In genomic region chr12:86162890-86163816, GRCm38 (mm10) we compare ENCODE assay signal across 11 mouse cellular contexts.
DNase-seq lines count a peak whose midpoint lies in the region; ATAC-seq and TF ChIP-seq lines count a peak whose summit lies in the region.
"Had no signal": no experiment of that assay in that cellular context is flagged by ENCODE, and none has a peak within 500 bp of the region (broad histone marks: within the 10 kb centered on the region; RNA-seq: fewer than 3 reads in every experiment).

No protein-coding gene starts in this region.

- POLR2A ChIA-PET in Patski (lab: Charles Lee): interaction anchor here (1.6 kb wide), 1 partner anchor 79 kb away, joined by 4 read pairs; the partner anchor contains the start of gene Gpatch2l

- no peak overlapping the region for H3K4me2 ChIP-seq in intestine, embryonic 14.5 days (ENCODE audit: low read length)
- no peak overlapping the region for H3K4me2 ChIP-seq in intestine, postnatal 0 days (replicated peaks; ENCODE audit: low read depth)
- no peak overlapping the region for H3K4me2 ChIP-seq in embryonic facial prominence, embryonic 12.5 days (replicated peaks)
- H3K4me2 ChIP-seq in limb, embryonic 11.5 days (ENCODE audit: low read depth, severe bottlenecking): no peak overlapping the region

- TF ChIP-seq CTCF in intestine, postnatal 0 days (IDR thresholded peaks at IDR 0.05; ENCODE audit: low read depth): no peak
- TF ChIP-seq CTCF in Patski (IDR thresholded peaks at IDR 0.05): no peak

- CTCF ChIA-PET in Patski (lab: Charles Lee): no interaction called here

- no peak overlapping the region for H3K4me3 ChIP-seq in intestine, embryonic 14.5 days (ENCODE audit: low read depth, low read length)
- H3K4me3 ChIP-seq in intestine, postnatal 0 days (ENCODE audit: low read depth, low read length): no peak overlapping the region
- H3K4me3 ChIP-seq in embryonic facial prominence, embryonic 12.5 days: no peak overlapping the region
- no peak overlapping the region for H3K4me3 ChIP-seq in limb, embryonic 11.5 days (ENCODE audit: low read depth, low read length)

- H3K9ac ChIP-seq in intestine, embryonic 14.5 days (ENCODE audit: low read length): no peak overlapping the region
- no peak overlapping the region for H3K9ac ChIP-seq in intestine, postnatal 0 days (ENCODE audit: low read depth, low read length)
- no peak overlapping the region for H3K9ac ChIP-seq in embryonic facial prominence, embryonic 12.5 days
- H3K9ac ChIP-seq in limb, embryonic 11.5 days (ENCODE audit: low read length): no peak overlapping the region

- no peaks in the 10 kb centered on the region for H3K9me3 ChIP-seq in intestine, embryonic 14.5 days (ENCODE audit: control insufficient read depth, low read length)
- no peaks in the 10 kb centered on the region for H3K9me3 ChIP-seq in intestine, postnatal 0 days (ENCODE audit: control insufficient read depth)
- no peaks in the 10 kb centered on the region for H3K9me3 ChIP-seq in embryonic facial prominence, embryonic 12.5 days
- H3K9me3 ChIP-seq in limb, embryonic 11.5 days (ENCODE audit: control insufficient read depth, low read length): no peaks in the 10 kb centered on the region

- peaks cover 16% of the 10 kb centered on the region; the same call in 1 of the 2 replicates for H3K4me1 ChIP-seq in intestine, embryonic 14.5 days (replicated peaks; ENCODE audit: control insufficient read depth, insufficient read depth, low read length)
- no peaks in the 10 kb centered on the region for H3K4me1 ChIP-seq in intestine, postnatal 0 days (replicated peaks; ENCODE audit: control insufficient read depth, insufficient read depth, low read length)
- H3K4me1 ChIP-seq in embryonic facial prominence, embryonic 12.5 days: peaks cover 38% of the 10 kb centered on the region
- H3K4me1 ChIP-seq in limb, embryonic 11.5 days (ENCODE audit: control insufficient read depth, insufficient read depth, low read length): peaks cover 26% of the 10 kb centered on the region

- DNase-seq in intestine, embryonic 14.5 days (ENCODE audit: low spot score): no peak
- peak; percentile 51 for DNase-seq in Patski (ENCODE audit: low read depth, low spot score)
- DNase-seq in limb, embryonic 11.5 days (ENCODE audit: low spot score): peak; percentile 39
- no peak for DNase-seq in thymus, postnatal 4 days
- DNase-seq in yolk sac, embryonic 10.5 days (ENCODE audit: low spot score): no peak
- DNase-seq in spleen, postnatal 10 days (ENCODE audit: low spot score in 2 of 2): no peak
- DNase-seq: gastrocnemius, postnatal 10 days; kidney, postnatal 10 days; lung, adult 18-20 months had no signal

- H3K27me3 ChIP-seq in intestine, embryonic 14.5 days (replicated peaks; ENCODE audit: control insufficient read depth, insufficient read depth, low read length): no peaks in the 10 kb centered on the region
- no peaks in the 10 kb centered on the region for H3K27me3 ChIP-seq in intestine, postnatal 0 days (replicated peaks; ENCODE audit: control insufficient read depth, insufficient read depth, low read length)
- no peaks in the 10 kb centered on the region for H3K27me3 ChIP-seq in Patski
- no peaks in the 10 kb centered on the region for H3K27me3 ChIP-seq in embryonic facial prominence, embryonic 12.5 days
- no peaks in the 10 kb centered on the region for H3K27me3 ChIP-seq in limb, embryonic 11.5 days (ENCODE audit: control insufficient read depth, insufficient read depth, low read length)

- ATAC-seq in intestine, embryonic 14.5 days (replicated peaks; ENCODE audit: low FRiP score, low TSS enrichment, low read depth): no peak
- ATAC-seq in intestine, postnatal 0 days: no peak
- ATAC-seq in Patski: peak; percentile 44
- no peak for ATAC-seq in embryonic facial prominence, embryonic 12.5 days (ENCODE audit: insufficient number of reproducible peaks, insufficient read depth, low FRiP score, low TSS enrichment)
- no peak for ATAC-seq in limb, embryonic 11.5 days (ENCODE audit: insufficient number of reproducible peaks, low FRiP score, low TSS enrichment, low read depth)

- in situ Hi-C loops in Patski (cut with MboI; ENCODE audit: low pct_unique_long_range_greater_than_20kb): no loop called here

- H3K36me3 ChIP-seq in intestine, embryonic 14.5 days (ENCODE audit: control insufficient read depth, insufficient read depth, low read length): peaks cover 8% of the 10 kb centered on the region; the same call in 1 of the 2 replicates
- H3K36me3 ChIP-seq in intestine, postnatal 0 days (ENCODE audit: control insufficient read depth, insufficient read depth): peaks cover 8% of the 10 kb centered on the region; the same call in 1 of the 2 replicates
- no peaks in the 10 kb centered on the region for H3K36me3 ChIP-seq in embryonic facial prominence, embryonic 12.5 days
- no peaks in the 10 kb centered on the region for H3K36me3 ChIP-seq in limb, embryonic 11.5 days (ENCODE audit: control insufficient read depth, insufficient read depth, low read length)

- 39% methylated on average over 12 of the region's 12 CpGs for WGBS in intestine, embryonic 14.5 days
- 49% methylated on average over 12 of the region's 12 CpGs for WGBS in intestine, postnatal 0 days
- 13% methylated on average over 12 of the region's 12 CpGs for WGBS in embryonic facial prominence, embryonic 12.5 days
- WGBS in limb, embryonic 11.5 days: 37% methylated on average over 12 of the region's 12 CpGs

- 0 out of 2 replicates have a peak overlapping the region, but pooled peaks have one; percentile 33 for H3K27ac ChIP-seq in intestine, embryonic 14.5 days (ENCODE audit: low read depth)
- no peak overlapping the region for H3K27ac ChIP-seq in intestine, postnatal 0 days (ENCODE audit: low read depth, low read length)
- H3K27ac ChIP-seq in embryonic facial prominence, embryonic 12.5 days: peak overlapping the region; percentile 54; the same call in 1 of the 2 replicates
- peak overlapping the region; percentile 42 for H3K27ac ChIP-seq in limb, embryonic 11.5 days (replicated peaks; ENCODE audit: low read depth, low read length)

Comparison
In these comparisons a context has a peak if more than half of its experiments do, and no peak if none do; other contexts are left out.
1. DNase-seq: peak in Patski (single experiment) and limb, embryonic 11.5 days (single experiment); none in intestine, embryonic 14.5 days (single experiment), thymus, postnatal 4 days (single experiment), yolk sac, embryonic 10.5 days (single experiment) and spleen, postnatal 10 days (0 of 2).